Mouse (Mus musculus): ENCODE measurements around the gene Olfr1054. TPM values are rescaled to one million over a fixed set of nuclear protein-coding genes. Genes with fewer than 3 reads are reported as not detected.
"Not testable (repeated sequence)": the region's sequence is repeated elsewhere in the genome, so short reads cannot be mapped to it uniquely, and the experiment has no call there.

The Olfr1054 gene
- polyA plus RNA-seq (2016; fragmentation: Nextera tagmentation; extraction: Ambion mirVana): not detected in 2 replicates

DNA sequence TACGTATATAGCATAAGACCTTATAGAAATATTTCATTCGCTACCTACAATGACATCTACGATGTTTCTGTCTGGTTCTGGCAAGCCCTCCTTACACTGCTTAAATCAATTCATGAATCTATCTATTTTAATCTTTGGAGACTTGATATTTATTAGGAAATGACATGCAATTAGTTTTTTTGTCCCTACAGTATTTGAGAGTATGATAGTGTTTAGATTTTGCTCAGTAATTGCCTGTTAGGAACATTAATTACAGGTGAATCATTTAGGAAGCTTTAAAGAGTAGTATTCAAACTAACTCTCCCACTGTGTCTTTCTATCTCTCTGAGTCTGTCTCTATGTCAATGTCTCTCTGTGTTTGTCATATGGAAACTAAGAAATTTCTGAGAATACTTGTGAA lies at the start of gene Olfr1054:
TSS of gene Olfr1054 (minus strand) at position 101 of the 400 bp plus-strand sequence.
- 89% methylated on average over 3 of the region's 3 CpGs for WGBS
- no peaks in the 10 kb centered on the region for H3K36me3 ChIP-seq (replicated peaks)
- H3K4me2 ChIP-seq: no peak within 1 kb of the TSS
- H3K27me3 ChIP-seq: no peaks in the 10 kb centered on the region
- H3K9me3 ChIP-seq: no peaks in the 10 kb centered on the region
- no peak within 1 kb of the TSS for H3K9ac ChIP-seq
- ATAC-seq (ENCODE audit: low FRiP score): no peak
- no peak within 1 kb of the TSS for H3K27ac ChIP-seq
- no peak within 1 kb of the TSS for H3K4me3 ChIP-seq (replicated peaks)
- H3K4me1 ChIP-seq: no peaks in the 10 kb centered on the region

DNA sequence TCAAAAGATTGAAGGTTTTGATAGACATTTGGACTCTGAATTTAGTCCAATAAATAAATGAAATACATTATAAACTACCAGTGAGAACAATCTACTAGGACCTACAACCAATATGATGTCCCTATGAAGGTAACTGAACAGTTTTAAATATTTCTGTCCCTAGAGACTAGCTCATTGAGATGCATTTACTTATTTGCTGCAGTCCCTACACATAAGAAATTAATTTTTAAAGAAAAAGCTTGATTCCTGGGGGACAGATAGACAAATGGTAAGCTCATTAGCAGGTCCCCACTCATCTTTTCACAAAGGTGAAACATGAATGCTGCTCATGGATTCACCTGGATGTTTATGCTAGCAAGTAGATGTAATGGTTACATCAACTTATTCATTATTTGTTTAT lies 43.1 kb upstream of the Olfr1054 start, which contains the start of gene Olfr1057:
TSS of gene Olfr1057 (minus strand) at position 101 of the 400 bp plus-strand sequence.
- Histone ChIP-seq H3K4me3 (replicated peaks) (no peak within 1 kb of the TSS), H3K36me3 (replicated peaks) (no peaks in the 10 kb centered on the region), H3K4me1 (no peaks in the 10 kb centered on the region), H3K27ac (no peak within 1 kb of the TSS), H3K4me2 (no peak within 1 kb of the TSS), H3K27me3 (no peaks in the 10 kb centered on the region), H3K9ac (no peak within 1 kb of the TSS), H3K9me3 (no peaks in the 10 kb centered on the region)
- no peak for ATAC-seq (ENCODE audit: low FRiP score)

DNA sequence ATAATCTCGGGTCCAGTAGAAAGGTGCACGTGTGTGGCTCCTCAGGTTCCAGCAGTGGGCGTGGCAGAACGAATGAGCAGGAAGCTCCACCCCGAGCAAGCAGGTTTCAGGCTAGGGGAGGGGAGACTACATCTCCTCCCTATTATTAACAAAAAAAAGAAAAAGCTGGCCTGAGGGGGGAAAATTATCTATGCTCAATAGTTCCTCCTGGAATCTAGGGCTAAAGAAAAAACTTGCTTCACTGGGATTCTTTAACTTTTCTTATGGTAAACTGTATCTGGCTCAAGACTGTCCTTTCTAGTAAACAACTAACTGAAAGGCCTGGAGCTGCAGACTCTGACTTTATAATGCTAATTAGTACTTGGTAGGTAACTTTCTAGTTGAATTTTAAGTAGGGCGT lies 31.1 kb upstream of the Olfr1054 start:
- H3K27ac ChIP-seq; H3K9me3 ChIP-seq; ATAC-seq (ENCODE audit: low FRiP score); H3K4me2 ChIP-seq; H3K4me1 ChIP-seq; H3K36me3 ChIP-seq (replicated peaks); H3K27me3 ChIP-seq; H3K9ac ChIP-seq; H3K4me3 ChIP-seq (replicated peaks): not testable (repeated sequence)
- WGBS: no CpG with 5 or more reads among the region's 6 CpGs

DNA sequence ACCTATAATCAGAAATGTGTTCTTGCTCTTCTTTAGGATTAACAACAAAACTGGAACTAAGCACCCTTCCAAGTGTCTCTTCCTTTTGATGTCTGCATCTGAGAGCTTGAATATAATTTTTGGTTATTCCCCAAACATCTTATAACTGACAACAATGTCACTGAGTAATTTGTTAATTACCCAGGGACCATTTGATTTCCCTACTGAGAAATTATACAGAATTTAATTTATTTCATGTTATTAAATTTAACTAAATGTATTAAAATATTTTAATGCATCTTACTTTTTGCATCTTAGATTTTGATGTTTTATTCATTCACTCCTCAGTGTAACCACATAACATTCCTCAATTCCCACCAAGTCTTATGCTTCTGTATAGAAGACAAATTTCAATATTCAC lies 27.1 kb upstream of the Olfr1054 start, which contains the start of gene Olfr1056:
TSS of gene Olfr1056 (minus strand) at position 101 of the 400 bp plus-strand sequence.
- ATAC-seq (ENCODE audit: low FRiP score): no peak
- Histone ChIP-seq H3K27ac (no peak within 1 kb of the TSS), H3K36me3 (replicated peaks) (no peaks in the 10 kb centered on the region), H3K9ac (no peak within 1 kb of the TSS), H3K4me1 (no peaks in the 10 kb centered on the region), H3K9me3 (no peaks in the 10 kb centered on the region), H3K4me2 (no peak within 1 kb of the TSS), H3K27me3 (no peaks in the 10 kb centered on the region), H3K4me3 (replicated peaks) (no peak within 1 kb of the TSS)

DNA sequence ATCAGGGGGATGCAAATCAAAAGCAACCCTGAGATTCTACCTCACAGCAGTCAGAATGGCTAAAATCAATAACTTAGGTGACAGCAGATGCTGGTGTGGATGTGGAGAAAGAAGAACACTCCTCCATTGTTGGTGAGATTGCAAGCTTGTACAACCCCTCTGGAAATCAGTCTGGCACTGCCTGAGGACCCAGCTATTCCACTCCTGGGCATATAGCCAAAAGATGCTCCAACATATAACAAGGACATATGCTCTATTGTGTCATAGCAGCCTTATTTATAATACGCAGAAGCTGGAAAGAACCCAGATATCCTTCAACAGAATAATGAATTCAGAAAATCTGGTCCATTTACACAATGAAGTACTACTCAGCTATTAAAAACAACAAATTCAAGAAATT lies 16.5 kb upstream of the Olfr1054 start:
- not testable (repeated sequence) for H3K4me3 ChIP-seq (replicated peaks); H3K9me3 ChIP-seq; H3K9ac ChIP-seq; H3K27ac ChIP-seq; H3K4me2 ChIP-seq; H3K4me1 ChIP-seq; H3K36me3 ChIP-seq (replicated peaks); ATAC-seq (ENCODE audit: low FRiP score); H3K27me3 ChIP-seq
- WGBS: 100% methylated on average over 1 of the region's 1 CpGs

DNA sequence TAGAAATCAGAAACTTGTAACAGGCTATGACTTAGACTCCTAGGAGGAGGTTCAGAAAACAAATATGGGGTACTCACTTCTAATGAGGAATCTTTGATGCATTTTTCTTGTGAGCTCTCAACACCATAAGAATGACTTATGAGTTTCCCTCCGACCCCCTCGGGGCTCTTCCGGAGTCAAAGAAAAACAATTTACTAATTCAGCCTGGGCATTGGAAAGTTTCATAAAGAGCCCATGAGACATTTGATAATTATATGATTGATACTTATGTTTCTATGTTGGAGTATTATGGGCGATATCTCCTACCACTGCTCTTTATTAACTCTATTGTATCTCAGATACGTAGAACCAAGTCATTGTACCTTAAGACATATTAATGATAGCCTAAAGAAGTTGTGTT lies 15.0 kb upstream of the Olfr1054 start, which contains the start of gene Olfr1055:
TSS of gene Olfr1055 (minus strand) at position 101 of the 400 bp plus-strand sequence.
- ATAC-seq (ENCODE audit: low FRiP score): no peak
- Histone ChIP-seq H3K9ac (no peak within 1 kb of the TSS), H3K36me3 (replicated peaks) (no peaks in the 10 kb centered on the region), H3K9me3 (no peaks in the 10 kb centered on the region), H3K4me3 (replicated peaks) (no peak within 1 kb of the TSS), H3K27ac (no peak within 1 kb of the TSS), H3K27me3 (no peaks in the 10 kb centered on the region), H3K4me2 (no peak within 1 kb of the TSS), H3K4me1 (no peaks in the 10 kb centered on the region)
- WGBS: 94% methylated on average over 5 of the region's 5 CpGs

DNA sequence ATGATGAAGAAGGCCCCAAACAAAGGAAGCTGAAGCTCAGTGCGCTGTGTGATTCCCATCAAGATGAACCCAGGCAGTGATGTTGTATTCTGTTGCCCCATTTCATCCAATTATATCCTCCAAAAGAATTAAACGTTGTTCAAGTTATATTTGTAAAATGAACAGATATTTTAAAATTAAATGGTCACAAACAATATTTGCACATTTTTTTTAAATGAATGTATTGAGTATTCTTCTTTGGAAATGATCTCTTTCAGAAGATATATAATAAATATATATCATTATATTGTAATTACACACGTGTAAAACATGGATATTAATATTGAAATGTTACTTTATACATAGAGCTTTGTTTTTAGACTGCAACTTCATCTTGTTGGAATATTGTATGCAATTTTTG lies 20.0 kb downstream of the Olfr1054 start, which contains the start of gene Olfr1053:
TSS of gene Olfr1053 (minus strand) at position 101 of the 400 bp plus-strand sequence.
- Histone ChIP-seq H3K9me3 (no peaks in the 10 kb centered on the region), H3K4me2 (no peak within 1 kb of the TSS), H3K27ac (no peak within 1 kb of the TSS), H3K27me3 (no peaks in the 10 kb centered on the region), H3K4me3 (replicated peaks) (no peak within 1 kb of the TSS), H3K4me1 (no peaks in the 10 kb centered on the region), H3K36me3 (replicated peaks) (no peaks in the 10 kb centered on the region), H3K9ac (no peak within 1 kb of the TSS)
- 63% methylated on average over 3 of the region's 3 CpGs for WGBS
- no peak for ATAC-seq (ENCODE audit: low FRiP score)

DNA sequence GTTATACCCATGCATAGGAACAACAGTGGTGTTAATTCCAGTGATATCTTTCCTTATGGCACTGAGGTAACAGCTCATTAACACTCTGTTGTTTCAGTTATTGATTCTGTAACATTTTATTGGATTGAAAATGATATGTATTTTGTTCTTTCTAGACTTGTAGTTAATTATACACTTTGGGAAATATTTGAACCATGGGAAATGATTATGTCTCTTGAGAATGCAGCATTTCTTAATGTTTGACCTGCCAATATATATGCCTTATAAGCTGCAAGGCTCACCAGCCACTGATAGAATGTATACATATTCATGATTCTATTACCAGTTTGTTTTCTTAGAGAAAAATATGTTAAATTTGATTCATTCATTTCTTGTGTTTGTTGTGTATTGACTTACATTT lies 43.1 kb downstream of the Olfr1054 start, which contains the start of gene Olfr1052:
TSS of gene Olfr1052 (plus strand) at position 301 of the 400 bp plus-strand sequence.
- H3K4me3 ChIP-seq (replicated peaks): no peak within 1 kb of the TSS
- no peak within 1 kb of the TSS for H3K9ac ChIP-seq
- no peak within 1 kb of the TSS for H3K27ac ChIP-seq
- H3K9me3 ChIP-seq: no peaks in the 10 kb centered on the region
- no peak within 1 kb of the TSS for H3K4me2 ChIP-seq
- H3K36me3 ChIP-seq (replicated peaks): no peaks in the 10 kb centered on the region
- no peak for ATAC-seq (ENCODE audit: low FRiP score)
- no peaks in the 10 kb centered on the region for H3K27me3 ChIP-seq
- H3K4me1 ChIP-seq: no peaks in the 10 kb centered on the region

Other genes starting within 250 kb of the Olfr1054 start
- gene Olfr1037, start 248.0 kb downstream of the Olfr1054 start, polyA plus RNA-seq (2016; fragmentation: Nextera tagmentation; extraction: Ambion mirVana): not detected in 2 replicates
- not detected in 2 replicates for gene Olfr1039, start 199.5 kb downstream of the Olfr1054 start, polyA plus RNA-seq (2016; fragmentation: Nextera tagmentation; extraction: Ambion mirVana)
- gene Olfr1040, start 188.7 kb downstream of the Olfr1054 start, polyA plus RNA-seq (2016; fragmentation: Nextera tagmentation; extraction: Ambion mirVana): not detected in 2 replicates
- gene Olfr1042, start 173.6 kb downstream of the Olfr1054 start, polyA plus RNA-seq (2016; fragmentation: Nextera tagmentation; extraction: Ambion mirVana): not detected in 2 replicates
- gene Olfr1043, start 167.9 kb downstream of the Olfr1054 start, polyA plus RNA-seq (2016; fragmentation: Nextera tagmentation; extraction: Ambion mirVana): not detected in 2 replicates
- gene Olfr1044, start 157.6 kb downstream of the Olfr1054 start, polyA plus RNA-seq (2016; fragmentation: Nextera tagmentation; extraction: Ambion mirVana): not detected in 2 replicates
- not detected in 2 replicates for gene Olfr52, start 149.8 kb downstream of the Olfr1054 start, polyA plus RNA-seq (2016; fragmentation: Nextera tagmentation; extraction: Ambion mirVana)
- gene Olfr1045, start 132.4 kb downstream of the Olfr1054 start, polyA plus RNA-seq (2016; fragmentation: Nextera tagmentation; extraction: Ambion mirVana): not detected in 2 replicates
- not detected in 2 replicates for gene Olfr1046, start 116.1 kb downstream of the Olfr1054 start, polyA plus RNA-seq (2016; fragmentation: Nextera tagmentation; extraction: Ambion mirVana)
- not detected in 2 replicates for gene Olfr1047, start 104.0 kb downstream of the Olfr1054 start, polyA plus RNA-seq (2016; fragmentation: Nextera tagmentation; extraction: Ambion mirVana)
- gene Olfr1048, start 95.1 kb downstream of the Olfr1054 start, polyA plus RNA-seq (2016; fragmentation: Nextera tagmentation; extraction: Ambion mirVana): not detected in 2 replicates
- not detected in 2 replicates for gene Olfr1049, start 77.1 kb downstream of the Olfr1054 start, polyA plus RNA-seq (2016; fragmentation: Nextera tagmentation; extraction: Ambion mirVana)
- gene Olfr1051, start 56.3 kb downstream of the Olfr1054 start, polyA plus RNA-seq (2016; fragmentation: Nextera tagmentation; extraction: Ambion mirVana): not detected in 2 replicates
- not detected in 2 replicates for gene Olfr1052, start 43.0 kb downstream of the Olfr1054 start, polyA plus RNA-seq (2016; fragmentation: Nextera tagmentation; extraction: Ambion mirVana)
- gene Olfr1053, start 20.1 kb downstream of the Olfr1054 start, polyA plus RNA-seq (2016; fragmentation: Nextera tagmentation; extraction: Ambion mirVana): not detected in 2 replicates
- gene Olfr1055, start 14.9 kb upstream of the Olfr1054 start, polyA plus RNA-seq (2016; fragmentation: Nextera tagmentation; extraction: Ambion mirVana): not detected in 2 replicates
- not detected in 2 replicates for gene Olfr1056, start 27.0 kb upstream of the Olfr1054 start, polyA plus RNA-seq (2016; fragmentation: Nextera tagmentation; extraction: Ambion mirVana)
- not detected in 2 replicates for gene Olfr1057, start 43.0 kb upstream of the Olfr1054 start, polyA plus RNA-seq (2016; fragmentation: Nextera tagmentation; extraction: Ambion mirVana)
- gene Olfr1058, start 53.1 kb upstream of the Olfr1054 start, polyA plus RNA-seq (2016; fragmentation: Nextera tagmentation; extraction: Ambion mirVana): not detected in 2 replicates
- not detected in 2 replicates for gene Olfr1061, start 78.6 kb upstream of the Olfr1054 start, polyA plus RNA-seq (2016; fragmentation: Nextera tagmentation; extraction: Ambion mirVana)
- not detected in 2 replicates for gene Olfr1062, start 91.3 kb upstream of the Olfr1054 start, polyA plus RNA-seq (2016; fragmentation: Nextera tagmentation; extraction: Ambion mirVana)
- not detected in 2 replicates for gene Olfr1065, start 115.2 kb upstream of the Olfr1054 start, polyA plus RNA-seq (2016; fragmentation: Nextera tagmentation; extraction: Ambion mirVana)
- gene Olfr1066, start 120.8 kb upstream of the Olfr1054 start, polyA plus RNA-seq (2016; fragmentation: Nextera tagmentation; extraction: Ambion mirVana): not detected in 2 replicates
- gene Olfr228, start 152.0 kb upstream of the Olfr1054 start, polyA plus RNA-seq (2016; fragmentation: Nextera tagmentation; extraction: Ambion mirVana): not detected in 2 replicates
- gene Olfr1076, start 173.0 kb upstream of the Olfr1054 start, polyA plus RNA-seq (2016; fragmentation: Nextera tagmentation; extraction: Ambion mirVana): not detected in 2 replicates
- gene Olfr1079, start 207.0 kb upstream of the Olfr1054 start, polyA plus RNA-seq (2016; fragmentation: Nextera tagmentation; extraction: Ambion mirVana): not detected in 2 replicates
- not detected in 2 replicates for gene Olfr1080, start 222.8 kb upstream of the Olfr1054 start, polyA plus RNA-seq (2016; fragmentation: Nextera tagmentation; extraction: Ambion mirVana)